Mouse (Mus musculus): Measurements from ENCODE around the gene Faim2. TPM values are rescaled to one million over a fixed set of nuclear protein-coding genes. Genes with fewer than 3 reads are reported as not detected.

Faim2 gene
- polyA plus RNA-seq, 1 experiment from 2014 or later, result not detected

DNA sequence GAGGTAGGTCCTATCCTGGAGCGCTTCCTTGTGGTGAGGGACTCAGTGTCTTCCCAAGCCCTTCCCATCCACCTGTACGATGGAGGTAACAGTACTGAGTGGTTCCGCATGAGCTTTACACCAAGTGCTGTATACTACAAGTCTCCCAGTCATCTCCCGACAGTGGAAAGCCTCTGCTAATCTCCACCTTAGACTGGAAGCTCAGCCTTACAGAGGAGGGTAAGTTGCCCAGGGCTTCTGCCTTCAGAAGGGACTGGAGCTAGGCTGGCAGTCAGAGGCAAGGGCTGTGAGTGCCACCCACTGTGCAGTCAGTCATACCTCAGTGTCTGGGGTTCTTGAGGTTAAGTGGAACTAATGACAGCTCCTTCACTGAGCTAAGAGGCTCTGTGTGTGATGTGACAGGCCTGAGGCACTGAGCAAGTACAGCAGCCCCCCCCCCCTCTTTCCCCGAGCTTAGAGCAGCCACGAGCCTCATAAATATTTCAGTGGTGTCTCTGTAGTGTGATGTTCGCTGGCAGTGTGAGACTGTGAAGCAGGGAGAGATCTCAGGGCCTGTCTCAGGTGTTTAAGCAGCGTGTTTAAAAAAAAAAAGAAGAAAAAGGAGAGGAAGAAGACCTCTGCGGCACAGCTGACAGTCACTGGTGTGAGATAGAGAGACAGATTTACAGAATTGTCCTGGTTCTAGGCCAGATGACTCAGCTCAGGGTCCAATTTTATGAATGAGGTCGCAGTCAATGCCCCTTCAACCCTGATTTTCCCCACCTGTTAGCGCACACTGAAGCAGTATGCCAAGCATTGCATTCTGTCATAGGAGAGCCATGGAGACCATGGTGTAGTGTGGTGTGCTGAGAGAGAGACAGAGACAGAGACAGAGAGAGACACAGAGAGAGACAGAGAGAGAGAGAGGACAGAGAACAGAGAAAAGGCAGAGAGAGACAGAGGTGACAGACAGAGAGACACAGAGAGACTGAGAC, 9.2 kb upstream of the Faim2 start:
- H3K9me3 ChIP-seq (replicated peaks), result no peaks in the 10 kb centered on the region
- H3K27me3 ChIP-seq (ENCODE audit: low read depth, poor library complexity, severe bottlenecking), result 0 out of 2 replicates have a peak, but pooled peaks cover 11% of the 10 kb centered on the region
- no peak for DNase-seq (ENCODE audit: low spot score)
- no peak overlapping the region for H3K4me3 ChIP-seq
- H3K36me3 ChIP-seq, result no peaks in the 10 kb centered on the region
- H3K27ac ChIP-seq, result no peak overlapping the region
- 55% methylated on average over 11 of the region's 11 CpGs for WGBS
- peaks cover 8% of the 10 kb centered on the region; the same call in 1 of the 2 replicates for H3K4me1 ChIP-seq

DNA sequence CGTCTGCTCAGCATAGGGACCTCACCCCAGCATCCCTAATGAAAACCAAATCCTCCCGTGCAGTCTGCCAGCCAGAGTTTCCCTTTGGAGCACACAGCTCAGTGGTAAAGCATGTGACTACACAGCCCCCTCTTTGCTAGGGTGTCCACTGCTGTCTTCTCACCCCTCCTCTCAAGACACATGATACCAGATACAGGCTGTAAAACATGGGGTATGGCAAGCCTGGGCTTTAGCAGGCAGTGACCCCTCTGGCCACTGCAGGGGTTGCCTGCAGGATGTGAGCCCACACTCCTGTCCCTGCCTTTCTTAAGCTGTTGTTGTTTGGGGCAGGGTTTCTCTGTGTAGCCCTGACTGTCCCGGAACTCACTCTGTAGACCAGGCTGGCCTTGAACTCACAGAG, 4.1 kb upstream of the Faim2 start:
- Histone ChIP-seq H3K4me3 (no peak overlapping the region), H3K27me3 (ENCODE audit: low read depth, poor library complexity, severe bottlenecking) (peaks cover 41% of the 10 kb centered on the region), H3K27ac (no peak overlapping the region), H3K36me3 (no peaks in the 10 kb centered on the region), H3K4me1 (peaks cover 30% of the 10 kb centered on the region), H3K9me3 (replicated peaks) (no peaks in the 10 kb centered on the region)
- WGBS, result 52% methylated on average over 3 of the region's 3 CpGs
- DNase-seq (ENCODE audit: low spot score), result no peak

DNA sequence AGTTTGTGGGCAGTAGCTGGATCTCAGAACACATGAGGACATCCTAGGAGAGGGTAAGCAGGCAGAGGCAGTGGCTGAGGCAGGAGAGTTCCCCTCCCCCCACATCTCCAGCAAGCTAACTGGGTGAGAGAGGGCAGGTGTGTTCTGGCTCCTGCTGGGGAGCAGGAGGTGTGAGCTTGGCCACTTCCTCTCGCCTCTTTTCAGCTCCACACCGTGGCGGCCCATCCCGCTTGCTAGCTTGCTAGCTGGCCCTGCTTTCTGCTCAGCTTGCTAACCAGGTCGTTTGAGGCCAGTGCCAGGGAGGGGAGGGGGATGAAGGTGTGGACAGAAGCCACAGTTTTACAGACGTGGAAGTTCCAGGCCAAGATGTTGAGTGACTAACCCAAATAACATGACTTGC, 3.2 kb upstream of the Faim2 start:
- Histone ChIP-seq H3K27ac (peak overlapping the region; percentile 56; the same call in 1 of the 2 replicates), H3K36me3 (no peaks in the 10 kb centered on the region), H3K4me1 (peaks cover 26% of the 10 kb centered on the region), H3K4me3 (no peak overlapping the region), H3K9me3 (replicated peaks) (no peaks in the 10 kb centered on the region), H3K27me3 (ENCODE audit: low read depth, poor library complexity, severe bottlenecking) (peaks cover 42% of the 10 kb centered on the region)
- no peak for DNase-seq (ENCODE audit: low spot score)
- 17% methylated on average over 6 of the region's 6 CpGs for WGBS

DNA sequence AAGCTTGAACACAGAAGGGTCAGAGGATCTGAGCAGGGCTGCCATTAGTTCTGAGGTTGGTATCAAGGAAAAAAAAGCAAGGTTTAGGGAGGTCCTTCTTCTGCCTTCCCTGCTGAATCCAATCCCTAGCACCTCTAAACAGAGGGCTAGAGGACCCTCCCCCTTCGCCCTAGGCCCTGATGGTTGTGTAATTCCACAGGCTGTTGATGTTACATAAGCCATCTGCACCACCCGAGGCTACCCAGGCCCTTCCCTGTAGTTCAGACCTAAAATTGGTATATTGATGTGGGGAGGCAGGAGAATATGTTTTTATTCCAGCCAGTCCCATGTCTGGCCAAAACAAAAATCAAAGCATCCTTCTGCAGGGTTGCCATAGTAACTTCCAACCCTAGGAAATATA, 1.3 kb downstream of the Faim2 start:
- no peaks in the 10 kb centered on the region for H3K9me3 ChIP-seq (replicated peaks)
- DNase-seq (ENCODE audit: low spot score), result no peak
- peaks cover 69% of the 10 kb centered on the region for H3K27me3 ChIP-seq (ENCODE audit: low read depth, poor library complexity, severe bottlenecking)
- no peak overlapping the region for H3K27ac ChIP-seq
- H3K36me3 ChIP-seq, result no peaks in the 10 kb centered on the region
- 58% methylated on average over 2 of the region's 2 CpGs for WGBS
- no peak overlapping the region for H3K4me3 ChIP-seq
- H3K4me1 ChIP-seq, result peaks cover 23% of the 10 kb centered on the region

DNA sequence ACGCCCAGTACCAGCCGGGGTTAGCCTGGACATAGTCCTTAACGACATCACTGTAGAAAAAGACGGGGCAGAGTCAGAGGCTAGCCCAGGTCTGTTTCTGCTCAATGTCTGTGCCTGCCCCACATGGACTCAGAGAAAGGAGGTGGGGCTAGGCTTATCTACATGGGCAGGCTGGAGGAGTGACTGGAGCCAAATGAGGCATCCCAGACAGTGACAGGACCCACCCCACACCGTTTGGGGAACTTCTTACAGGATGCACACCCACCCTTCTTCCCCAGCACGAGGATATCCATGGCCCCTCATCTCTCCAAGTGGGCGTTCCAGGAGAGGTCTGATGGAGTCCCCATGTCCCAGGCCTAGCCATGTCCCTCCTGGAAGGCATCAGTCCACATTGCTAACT, 7.7 kb downstream of the Faim2 start:
- no peak overlapping the region for H3K27ac ChIP-seq
- DNase-seq (ENCODE audit: low spot score), result no peak
- 74% methylated on average over 7 of the region's 7 CpGs for WGBS
- H3K36me3 ChIP-seq, result no peaks in the 10 kb centered on the region
- H3K9me3 ChIP-seq (replicated peaks), result no peaks in the 10 kb centered on the region
- no peak overlapping the region for H3K4me3 ChIP-seq
- peaks cover 20% of the 10 kb centered on the region; the same call in 1 of the 2 replicates for H3K4me1 ChIP-seq
- peaks cover 56% of the 10 kb centered on the region for H3K27me3 ChIP-seq (ENCODE audit: low read depth, poor library complexity, severe bottlenecking)

DNA sequence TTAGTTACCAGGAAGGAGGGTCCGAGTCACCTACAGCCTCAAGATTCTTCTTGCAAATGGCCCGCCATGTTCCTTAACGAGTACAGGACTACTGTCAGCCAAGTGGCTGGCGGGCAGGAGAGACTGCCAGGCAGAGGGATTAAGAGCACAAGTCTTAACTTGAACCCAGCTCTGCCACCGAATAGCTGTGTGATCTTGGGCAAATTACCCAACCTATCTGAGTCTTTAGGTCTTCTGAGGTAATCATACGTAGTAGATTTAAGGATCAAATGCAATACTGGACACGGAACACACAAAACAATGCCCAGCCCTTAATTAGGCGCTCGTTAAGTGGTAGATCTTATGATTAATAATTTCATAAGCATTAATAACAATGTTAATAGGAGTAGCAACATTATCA, 8.3 kb downstream of the Faim2 start:
- no peak for DNase-seq (ENCODE audit: low spot score)
- no peak overlapping the region for H3K27ac ChIP-seq
- no peaks in the 10 kb centered on the region for H3K9me3 ChIP-seq (replicated peaks)
- H3K4me1 ChIP-seq, result peaks cover 19% of the 10 kb centered on the region; the same call in 1 of the 2 replicates
- peaks cover 55% of the 10 kb centered on the region for H3K27me3 ChIP-seq (ENCODE audit: low read depth, poor library complexity, severe bottlenecking)
- H3K36me3 ChIP-seq, result no peaks in the 10 kb centered on the region
- WGBS, result 90% methylated on average over 9 of the region's 9 CpGs
- H3K4me3 ChIP-seq, result no peak overlapping the region

DNA sequence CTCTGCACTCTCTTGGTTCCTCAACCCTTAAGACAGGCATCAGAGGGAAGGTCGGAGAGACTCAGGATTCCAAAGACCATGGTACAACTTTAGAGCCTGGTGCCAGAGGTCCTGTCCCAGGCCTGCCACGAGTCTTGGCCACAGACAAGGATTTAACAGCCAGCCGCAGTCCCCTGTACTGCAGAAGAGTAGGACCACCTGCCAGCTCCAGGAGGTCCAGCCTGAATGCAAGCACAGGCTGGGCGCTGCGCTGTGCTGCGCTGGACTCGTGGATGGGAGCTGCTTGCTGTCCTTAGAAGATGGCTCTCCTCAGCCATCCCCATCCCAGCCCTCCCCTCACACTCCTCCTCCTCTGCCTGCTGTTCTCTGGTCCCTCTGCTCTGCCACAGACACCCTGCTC, 10.2 kb downstream of the Faim2 start:
- WGBS, result 74% methylated on average over 7 of the region's 7 CpGs
- Histone ChIP-seq H3K27ac (no peak overlapping the region; the same call in 1 of the 2 replicates), H3K4me3 (no peak overlapping the region), H3K4me1 (peaks cover 18% of the 10 kb centered on the region; the same call in 1 of the 2 replicates), H3K9me3 (replicated peaks) (no peaks in the 10 kb centered on the region), H3K27me3 (ENCODE audit: low read depth, poor library complexity, severe bottlenecking) (peaks cover 44% of the 10 kb centered on the region), H3K36me3 (no peaks in the 10 kb centered on the region)
- no peak for DNase-seq (ENCODE audit: low spot score)

DNA sequence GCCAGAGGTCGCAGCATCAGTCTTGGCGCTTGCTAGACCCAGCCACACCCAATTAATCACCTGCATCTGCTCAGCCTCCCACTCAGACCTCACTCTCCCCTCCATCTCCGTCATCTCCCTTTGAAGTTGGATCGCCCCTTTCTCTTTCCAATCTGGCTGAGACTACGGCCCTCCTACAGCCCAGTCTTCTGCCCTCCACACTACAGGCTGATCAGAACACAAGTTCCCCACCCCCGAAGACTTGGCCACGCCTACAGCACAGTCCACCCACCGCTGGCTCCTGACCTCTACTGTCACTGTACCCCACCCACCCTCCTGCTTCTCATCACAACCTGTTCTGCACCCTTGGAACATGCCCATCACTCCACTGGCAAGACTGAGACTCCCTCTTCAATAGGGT, 11.2 kb downstream of the Faim2 start:
- peaks cover 34% of the 10 kb centered on the region for H3K27me3 ChIP-seq (ENCODE audit: low read depth, poor library complexity, severe bottlenecking)
- DNase-seq (ENCODE audit: low spot score), result no peak
- H3K4me1 ChIP-seq, result peaks cover 16% of the 10 kb centered on the region; the same call in 1 of the 2 replicates
- WGBS, result 36% methylated on average over 8 of the region's 8 CpGs
- H3K9me3 ChIP-seq (replicated peaks), result no peaks in the 10 kb centered on the region
- H3K27ac ChIP-seq, result no peak overlapping the region
- no peak overlapping the region for H3K4me3 ChIP-seq
- H3K36me3 ChIP-seq, result no peaks in the 10 kb centered on the region

DNA sequence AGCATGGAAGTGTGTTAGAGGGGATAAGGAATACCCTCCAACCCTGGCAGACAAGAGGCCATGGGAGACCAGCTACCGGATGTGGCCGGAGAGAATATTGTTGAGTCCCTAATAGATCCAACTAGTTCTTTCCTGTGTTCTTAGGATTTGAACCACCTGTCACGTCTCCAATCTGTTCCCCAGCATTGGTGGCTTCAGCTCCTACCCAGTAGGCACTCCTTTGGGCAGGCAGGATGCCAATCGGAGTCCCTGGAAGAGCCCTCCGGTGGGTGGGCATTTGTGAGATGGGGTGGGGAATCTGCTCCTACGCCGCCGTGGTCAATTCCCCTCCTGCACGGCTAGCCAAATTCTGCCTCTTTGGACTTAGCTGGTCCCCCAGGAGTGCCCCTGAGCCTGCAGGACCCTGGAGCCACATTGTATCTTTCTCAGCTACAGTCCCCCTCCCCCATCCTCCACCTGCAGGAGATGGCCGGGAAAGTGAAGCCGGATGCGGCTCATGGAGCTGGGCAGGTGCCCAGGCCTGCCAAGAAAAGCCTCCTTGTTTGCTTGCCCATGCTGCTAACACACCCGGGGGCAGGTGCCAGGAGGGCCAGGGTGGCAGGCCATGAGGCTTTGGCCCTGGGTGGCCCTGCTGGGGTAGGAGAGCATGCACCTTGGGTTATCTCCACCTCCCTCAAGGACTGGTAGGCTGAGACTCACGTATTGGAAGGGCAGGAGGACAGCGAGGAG, 16.0 kb downstream of the Faim2 start:
- H3K27me3 ChIP-seq (ENCODE audit: low read depth, poor library complexity, severe bottlenecking), result peaks cover 7% of the 10 kb centered on the region

DNA sequence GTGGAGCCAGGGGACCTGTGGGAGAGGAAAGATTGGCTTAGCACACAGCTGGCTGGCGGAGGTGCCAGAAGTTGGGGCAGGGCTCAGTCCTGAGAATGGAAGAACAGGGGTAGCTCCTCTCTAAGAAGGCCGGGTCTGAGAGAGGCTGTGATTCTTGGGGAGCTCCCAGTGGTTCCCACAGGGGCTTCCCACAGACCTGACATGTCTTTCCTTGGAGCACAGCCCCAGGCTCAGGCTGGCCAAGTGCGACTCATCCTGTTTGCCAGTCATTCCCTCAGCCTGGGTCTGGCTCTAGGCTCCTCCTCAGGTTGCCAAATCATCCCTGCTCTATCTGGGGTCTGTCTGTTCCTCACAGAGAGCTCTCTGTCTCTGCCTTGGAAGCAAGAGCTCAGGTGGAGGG, 17.3 kb downstream of the Faim2 start:
- H3K4me1 ChIP-seq, result 0 out of 2 replicates have a peak, but pooled peaks cover 5% of the 10 kb centered on the region
- H3K36me3 ChIP-seq, result no peaks in the 10 kb centered on the region
- no peak overlapping the region for H3K4me3 ChIP-seq
- H3K27ac ChIP-seq, result no peak overlapping the region
- DNase-seq (ENCODE audit: low spot score), result no peak
- WGBS, result 89% methylated on average over 3 of the region's 3 CpGs
- H3K27me3 ChIP-seq (ENCODE audit: low read depth, poor library complexity, severe bottlenecking), result peaks cover 6% of the 10 kb centered on the region
- H3K9me3 ChIP-seq (replicated peaks), result no peaks in the 10 kb centered on the region

More for the DNA sequence above, 16.0 kb downstream of the Faim2 start:
- no peaks in the 10 kb centered on the region for H3K9me3 ChIP-seq (replicated peaks)
- H3K36me3 ChIP-seq, result no peaks in the 10 kb centered on the region
- WGBS, result 88% methylated on average over 15 of the region's 15 CpGs
- H3K4me1 ChIP-seq, result peaks cover 5% of the 10 kb centered on the region; the same call in 1 of the 2 replicates
- no peak overlapping the region for H3K27ac ChIP-seq
- no peak for DNase-seq (ENCODE audit: low spot score)
- H3K4me3 ChIP-seq, result no peak overlapping the region

DNA sequence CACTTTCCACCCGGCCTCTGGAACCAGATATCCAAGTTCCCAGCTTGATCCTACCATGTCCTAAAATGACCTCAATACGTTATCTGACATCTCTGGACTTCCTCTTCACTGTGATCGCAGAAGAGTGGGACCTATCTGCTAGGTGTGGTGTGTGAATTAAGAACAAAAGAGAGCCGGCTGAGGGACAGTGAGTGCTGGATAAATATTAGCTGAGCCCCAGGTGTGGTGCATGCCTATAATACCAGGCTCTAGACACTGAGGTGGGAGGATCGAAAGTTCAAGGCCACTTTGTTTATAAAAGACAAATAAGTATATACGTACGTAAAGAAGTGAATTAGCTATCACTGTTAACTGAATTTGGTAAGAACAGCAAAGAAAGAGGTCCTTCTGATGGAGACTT, 18.1 kb downstream of the Faim2 start:
- peaks cover 5% of the 10 kb centered on the region; the same call in 1 of the 2 replicates for H3K4me1 ChIP-seq
- peaks cover 8% of the 10 kb centered on the region for H3K27me3 ChIP-seq (ENCODE audit: low read depth, poor library complexity, severe bottlenecking)
- H3K36me3 ChIP-seq, result no peaks in the 10 kb centered on the region
- no peak overlapping the region for H3K4me3 ChIP-seq
- H3K9me3 ChIP-seq (replicated peaks), result no peaks in the 10 kb centered on the region
- H3K27ac ChIP-seq, result no peak overlapping the region
- no peak for DNase-seq (ENCODE audit: low spot score)
- WGBS, result 87% methylated on average over 7 of the region's 7 CpGs

DNA sequence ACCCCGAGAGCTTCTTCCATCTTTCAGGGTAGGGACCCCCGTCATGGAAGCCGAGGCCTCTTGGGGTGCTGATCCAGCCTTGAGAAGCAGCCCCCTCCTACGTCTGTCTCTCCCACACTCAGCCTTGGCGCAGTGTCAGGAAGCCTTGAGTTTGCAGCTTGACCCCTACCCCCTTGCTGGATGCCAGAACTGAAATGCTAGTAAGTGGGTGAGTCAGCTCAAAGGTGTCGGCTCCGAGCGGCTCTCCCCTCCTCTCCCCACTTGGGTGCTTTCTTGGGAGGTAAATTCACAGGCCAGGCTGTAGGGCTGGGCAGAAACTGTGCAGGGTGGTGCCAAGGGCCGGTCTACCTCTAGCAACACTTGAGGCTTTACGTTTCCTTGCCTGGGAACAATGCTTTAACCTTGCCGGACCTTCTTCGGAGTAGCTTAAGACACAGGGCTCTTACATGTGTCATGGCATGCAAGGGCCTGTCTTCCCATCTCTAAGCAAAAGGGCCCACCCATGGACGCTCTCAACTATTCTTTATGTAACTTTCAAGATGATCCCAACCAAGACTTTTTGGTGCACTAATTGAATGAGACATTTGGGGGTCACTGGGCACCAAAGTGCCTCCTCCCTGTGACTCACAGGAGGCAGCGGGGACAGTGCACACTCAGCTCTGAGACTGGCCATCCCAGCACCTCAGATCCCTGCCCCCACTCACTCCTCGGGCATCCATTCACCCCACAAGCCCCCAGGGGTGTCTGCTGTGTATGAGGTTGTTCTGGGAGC, 22.5 kb downstream of the Faim2 start:
- H3K36me3 ChIP-seq, result no peaks in the 10 kb centered on the region
- WGBS, result 86% methylated on average over 15 of the region's 15 CpGs
- 0 out of 2 replicates have a peak overlapping the region, but pooled peaks have one; percentile 20 for H3K27ac ChIP-seq
- H3K9me3 ChIP-seq (replicated peaks), result no peaks in the 10 kb centered on the region
- DNase-seq (ENCODE audit: low spot score), result no peak
- H3K4me3 ChIP-seq, result no peak overlapping the region
- peaks cover 20% of the 10 kb centered on the region for H3K27me3 ChIP-seq (ENCODE audit: low read depth, poor library complexity, severe bottlenecking)
- peaks cover 33% of the 10 kb centered on the region for H3K4me1 ChIP-seq

All from limb, embryonic 10.5 days (tissue).